Mouse (Mus musculus): ENCODE results near the gene P2rx7.

- no peak for TF ChIP-seq POLR2A (IDR thresholded peaks at IDR 0.05; ENCODE audit: extremely low read depth, insufficient read depth, low read length)
- TF ChIP-seq CTCF (IDR thresholded peaks at IDR 0.05; ENCODE audit: extremely low read depth, insufficient read depth, low read length): no peak
Measured at GRCm38 (mm10) chr5:122708819-122709218, 65.1 kb downstream of the P2rx7 start.

All from cortical plate, adult 2 months (tissue).